Mouse (Mus musculus): ENCODE measurements around the gene Letm1.

Gene Letm1

GRCm38 (mm10) chr5:33782345-33782998 is at the start of gene Letm1:
TSS of gene Letm1 (minus strand) at chr5:33782817.
- DNase-seq (ENCODE audit: low spot score), result peak; percentile 94

GRCm38 (mm10) chr5:33830832-33831231 is 48.2 kb upstream of the Letm1 start:
- no peak for DNase-seq (ENCODE audit: low spot score)

GRCm38 (mm10) chr5:33829958-33830357 is 47.3 kb upstream of the Letm1 start:
- DNase-seq (ENCODE audit: low spot score), result no peak

- no peak for DNase-seq (ENCODE audit: low spot score)
Measured at GRCm38 (mm10) chr5:33828107-33828506, 45.5 kb upstream of the Letm1 start.

- no peak for DNase-seq (ENCODE audit: low spot score)
Measured at GRCm38 (mm10) chr5:33826001-33826400, 43.4 kb upstream of the Letm1 start.

GRCm38 (mm10) chr5:33822456-33822855 is 39.8 kb upstream of the Letm1 start:
- no peak for DNase-seq (ENCODE audit: low spot score)

- no peak for DNase-seq (ENCODE audit: low spot score)
Measured at GRCm38 (mm10) chr5:33821901-33822427, 39.3 kb upstream of the Letm1 start.

GRCm38 (mm10) chr5:33820733-33821621 is 38.4 kb upstream of the Letm1 start:
- DNase-seq (ENCODE audit: low spot score), result peak; percentile 62

- DNase-seq (ENCODE audit: low spot score), result peak; percentile 90
Measured at GRCm38 (mm10) chr5:33819876-33820732, 37.5 kb upstream of the Letm1 start, which contains the start of gene Nsd2. TSS of gene Nsd2 (plus strand) at chr5:33820725.

GRCm38 (mm10) chr5:33819141-33819875 is 36.7 kb upstream of the Letm1 start:
- no peak for DNase-seq (ENCODE audit: low spot score)

GRCm38 (mm10) chr5:33818104-33818503 is 35.5 kb upstream of the Letm1 start:
- DNase-seq (ENCODE audit: low spot score), result no peak

GRCm38 (mm10) chr5:33816008-33816725 is 33.5 kb upstream of the Letm1 start:
- DNase-seq (ENCODE audit: low spot score), result no peak

- no peak for DNase-seq (ENCODE audit: low spot score)
Measured at GRCm38 (mm10) chr5:33811519-33811918, 28.9 kb upstream of the Letm1 start.

GRCm38 (mm10) chr5:33803337-33803736 is 20.7 kb upstream of the Letm1 start:
- DNase-seq (ENCODE audit: low spot score), result no peak

GRCm38 (mm10) chr5:33791912-33792643 is 9.5 kb upstream of the Letm1 start:
- no peak for DNase-seq (ENCODE audit: low spot score)

GRCm38 (mm10) chr5:33782999-33783390 is 378 bp upstream of the Letm1 start:
- DNase-seq (ENCODE audit: low spot score), result no peak

GRCm38 (mm10) chr5:33781964-33782344 is 663 bp downstream of the Letm1 start:
- DNase-seq (ENCODE audit: low spot score), result no peak

- DNase-seq (ENCODE audit: low spot score), result no peak
Measured at GRCm38 (mm10) chr5:33777195-33777594, 5.4 kb downstream of the Letm1 start.

- DNase-seq (ENCODE audit: low spot score), result no peak
Measured at GRCm38 (mm10) chr5:33743481-33743880, 39.1 kb downstream of the Letm1 start.

GRCm38 (mm10) chr5:33740548-33740947 is 42.1 kb downstream of the Letm1 start:
- DNase-seq (ENCODE audit: low spot score), result no peak

All from ovary, postnatal 36 days (tissue).